Mouse (Mus musculus): ENCODE measurements at regions not wholly inside any gene's neighbourhood (a gene's known extent, or its start where the extent isn't known, plus 50 kb on each side); places are given as distances from the start of the nearest gene placed in this dataset.

GRCm38 (mm10) chr13:97422897-97423296 lies 182.0 kb downstream of the Enc1 start:
- Histone ChIP-seq H3K27ac (ENCODE audit: insufficient read depth, low read depth, low read length) (no peak overlapping the region), H3K27me3 (replicated peaks; ENCODE audit: control insufficient read depth, insufficient read depth, low read length) (no peaks in the 10 kb centered on the region; the same call in 1 of the 2 replicates), H3K36me3 (ENCODE audit: control insufficient read depth, insufficient read depth, low read length) (no peaks in the 10 kb centered on the region), H3K4me3 (ENCODE audit: insufficient read depth, low read depth, low read length) (no peak overlapping the region), H3K4me1 (ENCODE audit: control insufficient read depth, insufficient read depth, low read length) (no peaks in the 10 kb centered on the region)
- TF ChIP-seq CTCF (conservative IDR thresholded peaks at IDR 0.05; ENCODE audit: insufficient read depth, insufficient read length, low read depth, low read length) (no peak), POLR2A (IDR thresholded peaks at IDR 0.05; ENCODE audit: low read depth, low read length) (no peak)
- WGBS: 84% methylated on average over 7 of the region's 7 CpGs
- DNase-seq: no peak

GRCm38 (mm10) chr13:97421831-97422230 lies 180.9 kb downstream of the Enc1 start:
- H3K27me3 ChIP-seq (replicated peaks; ENCODE audit: control insufficient read depth, insufficient read depth, low read length): no peaks in the 10 kb centered on the region; the same call in 1 of the 2 replicates
- DNase-seq: no peak
- H3K27ac ChIP-seq (ENCODE audit: insufficient read depth, low read depth, low read length): no peak overlapping the region
- no peak overlapping the region for H3K4me3 ChIP-seq (ENCODE audit: insufficient read depth, low read depth, low read length)
- no peaks in the 10 kb centered on the region for H3K36me3 ChIP-seq (ENCODE audit: control insufficient read depth, insufficient read depth, low read length)
- TF ChIP-seq CTCF (conservative IDR thresholded peaks at IDR 0.05; ENCODE audit: insufficient read depth, insufficient read length, low read depth, low read length) (no peak), POLR2A (IDR thresholded peaks at IDR 0.05; ENCODE audit: low read depth, low read length) (no peak)
- no peaks in the 10 kb centered on the region for H3K4me1 ChIP-seq (ENCODE audit: control insufficient read depth, insufficient read depth, low read length)
- 94% methylated on average over 3 of the region's 3 CpGs for WGBS

- Histone ChIP-seq H3K36me3 (ENCODE audit: control insufficient read depth, insufficient read depth, low read length) (no peaks in the 10 kb centered on the region), H3K4me3 (ENCODE audit: insufficient read depth, low read depth, low read length) (no peak overlapping the region)
Measured at GRCm38 (mm10) chr13:97420773-97421172, 179.9 kb downstream of the Enc1 start.

GRCm38 (mm10) chr13:97419100-97419499 lies 178.2 kb downstream of the Enc1 start:
- TF ChIP-seq POLR2A (IDR thresholded peaks at IDR 0.05; ENCODE audit: low read depth, low read length): no peak
- TF ChIP-seq CTCF (conservative IDR thresholded peaks at IDR 0.05; ENCODE audit: insufficient read depth, insufficient read length, low read depth, low read length): no peak
- H3K27ac ChIP-seq (ENCODE audit: insufficient read depth, low read depth, low read length): no peak overlapping the region
- H3K36me3 ChIP-seq (ENCODE audit: control insufficient read depth, insufficient read depth, low read length): no peaks in the 10 kb centered on the region
- no peak for DNase-seq
- no peak overlapping the region for H3K4me3 ChIP-seq (ENCODE audit: insufficient read depth, low read depth, low read length)
- WGBS: 90% methylated on average over 3 of the region's 3 CpGs
- no peaks in the 10 kb centered on the region for H3K4me1 ChIP-seq (ENCODE audit: control insufficient read depth, insufficient read depth, low read length)
- H3K27me3 ChIP-seq (replicated peaks; ENCODE audit: control insufficient read depth, insufficient read depth, low read length): no peaks in the 10 kb centered on the region; the same call in 1 of the 2 replicates

More at GRCm38 (mm10) chr13:97420773-97421172, 179.9 kb downstream of the Enc1 start:
- Histone ChIP-seq H3K4me1 (ENCODE audit: control insufficient read depth, insufficient read depth, low read length) (no peaks in the 10 kb centered on the region), H3K27me3 (replicated peaks; ENCODE audit: control insufficient read depth, insufficient read depth, low read length) (no peaks in the 10 kb centered on the region; the same call in 1 of the 2 replicates), H3K27ac (ENCODE audit: insufficient read depth, low read depth, low read length) (no peak overlapping the region)
- no peak for DNase-seq
- no peak for TF ChIP-seq POLR2A (IDR thresholded peaks at IDR 0.05; ENCODE audit: low read depth, low read length)
- 58% methylated on average over 3 of the region's 3 CpGs for WGBS

- WGBS: 79% methylated on average over 8 of the region's 8 CpGs
- no peak for DNase-seq
- Histone ChIP-seq H3K27me3 (replicated peaks; ENCODE audit: control insufficient read depth, insufficient read depth, low read length) (no peaks in the 10 kb centered on the region; the same call in 1 of the 2 replicates), H3K4me3 (ENCODE audit: insufficient read depth, low read depth, low read length) (no peak overlapping the region), H3K27ac (ENCODE audit: insufficient read depth, low read depth, low read length) (no peak overlapping the region), H3K4me1 (ENCODE audit: control insufficient read depth, insufficient read depth, low read length) (no peaks in the 10 kb centered on the region), H3K36me3 (ENCODE audit: control insufficient read depth, insufficient read depth, low read length) (no peaks in the 10 kb centered on the region)
- TF ChIP-seq CTCF (conservative IDR thresholded peaks at IDR 0.05; ENCODE audit: insufficient read depth, insufficient read length, low read depth, low read length) (no peak), POLR2A (IDR thresholded peaks at IDR 0.05; ENCODE audit: low read depth, low read length) (no peak)
Measured at GRCm38 (mm10) chr13:97418681-97419080, 177.8 kb downstream of the Enc1 start.

GRCm38 (mm10) chr13:97418081-97418480 lies 177.2 kb downstream of the Enc1 start:
- 76% methylated on average over 6 of the region's 6 CpGs for WGBS
- no peak for DNase-seq

GRCm38 (mm10) chr13:97415927-97416709 lies 175.2 kb downstream of the Enc1 start:
- Histone ChIP-seq H3K36me3 (ENCODE audit: control insufficient read depth, insufficient read depth, low read length) (no peaks in the 10 kb centered on the region), H3K27me3 (replicated peaks; ENCODE audit: control insufficient read depth, insufficient read depth, low read length) (no peaks in the 10 kb centered on the region; the same call in 1 of the 2 replicates), H3K27ac (ENCODE audit: insufficient read depth, low read depth, low read length) (no peak overlapping the region), H3K4me1 (ENCODE audit: control insufficient read depth, insufficient read depth, low read length) (no peaks in the 10 kb centered on the region), H3K4me3 (ENCODE audit: insufficient read depth, low read depth, low read length) (no peak overlapping the region)
- WGBS: 83% methylated on average over 10 of the region's 10 CpGs
- no peak for DNase-seq
- TF ChIP-seq POLR2A (IDR thresholded peaks at IDR 0.05; ENCODE audit: low read depth, low read length) (no peak), CTCF (conservative IDR thresholded peaks at IDR 0.05; ENCODE audit: insufficient read depth, insufficient read length, low read depth, low read length) (no peak)

More at GRCm38 (mm10) chr13:97418081-97418480, 177.2 kb downstream of the Enc1 start:
- Histone ChIP-seq H3K4me3 (ENCODE audit: insufficient read depth, low read depth, low read length) (no peak overlapping the region), H3K27me3 (replicated peaks; ENCODE audit: control insufficient read depth, insufficient read depth, low read length) (no peaks in the 10 kb centered on the region; the same call in 1 of the 2 replicates), H3K4me1 (ENCODE audit: control insufficient read depth, insufficient read depth, low read length) (no peaks in the 10 kb centered on the region), H3K27ac (ENCODE audit: insufficient read depth, low read depth, low read length) (no peak overlapping the region), H3K36me3 (ENCODE audit: control insufficient read depth, insufficient read depth, low read length) (no peaks in the 10 kb centered on the region)
- TF ChIP-seq POLR2A (IDR thresholded peaks at IDR 0.05; ENCODE audit: low read depth, low read length) (no peak), CTCF (conservative IDR thresholded peaks at IDR 0.05; ENCODE audit: insufficient read depth, insufficient read length, low read depth, low read length) (no peak)
